Mouse (Mus musculus): Measurements from ENCODE around the gene Cd300a. TPM values are rescaled to one million over a fixed set of nuclear protein-coding genes. Genes with fewer than 3 reads are reported as not detected.
A peak's percentile ranks its signal among the peaks of the same experiment; 100 is the strongest.
"Not testable (repeated sequence)": the region's sequence is repeated elsewhere in the genome, so short reads cannot be mapped to it uniquely, and the experiment has no call there.

Gene Cd300a
- total RNA-seq, 1 experiment from 2014 or later, result 1.1 TPM

GRCm38 (mm10) chr11:114907567-114907966 lies 17.7 kb downstream of the Cd300a start:
- DNase-seq, result peak; percentile 60

DNA sequence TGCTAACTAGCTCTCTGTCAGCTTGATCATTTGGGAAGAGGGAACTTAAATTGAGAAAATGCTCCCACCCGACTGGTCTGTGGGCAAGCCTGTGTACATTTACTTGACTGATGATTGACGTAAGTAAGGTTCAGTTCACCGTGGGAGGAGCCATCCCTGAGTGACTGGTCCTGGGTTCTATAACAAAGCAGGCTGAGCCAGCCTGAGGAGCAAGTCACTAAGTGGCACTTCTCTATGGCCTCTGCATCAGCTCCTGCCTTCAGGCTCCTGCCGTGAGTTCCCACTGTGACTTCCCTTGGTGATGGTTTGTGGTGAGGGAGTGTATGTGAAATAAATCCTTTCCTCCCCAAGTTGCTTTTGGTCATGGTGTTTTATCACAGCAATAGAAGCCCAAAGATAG lies 18.2 kb downstream of the Cd300a start:
- DNase-seq, result no peak

- not testable (repeated sequence) for DNase-seq
These were observed 19.7 kb downstream of the Cd300a start for GRCm38 (mm10) chr11:114909538-114909937.

DNA sequence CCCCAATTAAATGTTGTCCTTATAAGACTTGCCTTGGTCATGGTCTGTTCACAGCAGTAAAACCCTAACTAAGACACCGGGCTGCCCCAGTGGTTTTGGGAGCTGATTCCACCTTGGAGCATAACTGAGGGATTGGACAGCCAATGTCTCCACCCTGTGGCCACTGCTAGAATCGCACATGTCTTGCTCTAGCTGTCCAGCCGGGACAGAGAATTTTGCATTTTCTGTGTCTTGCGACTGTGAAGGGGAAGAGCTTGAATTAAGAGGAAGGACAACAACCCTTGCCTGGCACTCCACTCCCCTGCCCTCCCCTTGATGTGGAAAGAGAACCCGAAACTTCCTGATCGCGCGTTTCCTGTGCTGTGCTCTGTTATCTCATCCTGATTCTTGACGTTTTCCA lies 23.0 kb downstream of the Cd300a start:
- DNase-seq, result peak; percentile 85

GRCm38 (mm10) chr11:114914978-114915377 lies 25.1 kb downstream of the Cd300a start:
- no peak for DNase-seq

DNA sequence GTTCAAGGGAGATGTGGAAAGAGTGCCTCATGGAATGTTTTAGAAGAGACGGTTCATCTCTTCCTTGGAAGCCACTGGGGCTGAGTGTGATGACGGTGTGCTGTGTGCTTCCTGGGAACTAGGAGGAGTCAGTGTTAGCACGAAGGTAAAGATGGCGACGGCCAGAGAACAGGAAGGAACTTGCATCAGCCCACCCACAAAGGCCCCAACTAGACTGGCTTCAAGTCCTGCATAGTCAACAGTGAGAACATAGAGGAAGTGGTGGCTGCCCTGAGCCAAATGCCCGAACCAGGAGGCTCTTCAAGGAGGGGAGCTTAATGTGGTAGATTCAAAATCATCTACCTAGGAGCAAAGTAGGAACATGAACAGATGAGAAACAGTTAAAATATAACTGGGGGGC lies 27.3 kb downstream of the Cd300a start:
- no peak for DNase-seq

DNA sequence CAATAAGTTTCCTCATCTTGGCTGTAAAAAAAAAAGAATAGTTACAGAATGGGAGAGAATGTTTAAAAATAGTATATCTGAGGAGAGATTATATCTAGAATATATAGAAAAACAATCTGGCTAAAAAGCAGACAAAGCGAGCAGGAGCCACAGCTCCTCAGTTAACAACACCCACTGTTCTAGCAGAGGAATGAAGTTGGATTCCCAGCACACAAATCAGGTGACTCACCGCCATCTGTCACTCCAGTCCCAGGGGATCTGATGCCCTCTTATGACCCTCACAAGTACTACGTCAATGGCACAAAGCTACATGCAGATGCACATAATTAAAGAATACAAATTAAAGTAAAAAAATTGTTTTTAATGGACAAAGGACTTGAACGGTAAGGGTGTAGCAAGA lies 32.6 kb downstream of the Cd300a start:
- no peak for DNase-seq

- DNase-seq, result peak; percentile 46
These were observed 34.1 kb downstream of the Cd300a start for GRCm38 (mm10) chr11:114923961-114924360.

DNA sequence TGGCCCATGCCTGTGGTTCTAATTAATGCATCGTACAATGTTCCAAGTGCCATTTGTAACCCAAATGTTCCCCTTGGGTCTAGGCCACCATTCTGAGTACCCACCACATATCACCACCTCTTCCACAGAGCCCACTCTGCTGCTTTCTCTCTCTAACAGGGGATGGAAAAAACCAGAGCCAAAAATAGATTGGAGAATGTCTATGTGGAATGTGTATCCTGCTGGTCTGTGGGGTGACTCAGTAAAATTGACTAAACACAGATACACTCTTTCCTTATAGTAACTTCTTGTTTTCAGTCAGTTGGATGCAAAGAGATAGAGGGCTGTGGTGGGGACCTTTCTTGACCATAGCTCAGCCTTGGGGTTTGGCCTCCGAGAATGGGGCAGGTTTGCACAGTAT lies 39.7 kb downstream of the Cd300a start:
- no peak for DNase-seq

DNA sequence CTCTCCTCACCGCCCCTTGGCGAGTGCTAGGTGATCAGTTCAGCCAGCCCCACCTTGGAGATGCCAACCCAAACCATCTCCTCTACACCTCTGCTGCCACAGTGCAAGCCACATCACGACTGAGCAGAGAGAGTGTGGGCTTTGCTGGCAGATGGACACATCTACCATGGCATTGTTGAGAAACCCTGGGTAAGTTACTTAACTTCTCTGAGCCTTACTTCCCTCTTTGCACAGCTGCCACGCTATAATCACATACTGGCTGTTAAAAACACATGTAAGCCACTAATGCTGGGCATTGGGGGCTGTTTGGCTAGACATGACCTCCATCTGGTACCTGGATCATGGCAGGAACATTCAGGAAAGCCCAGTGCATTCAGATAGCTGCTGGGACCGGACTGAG lies 41.2 kb downstream of the Cd300a start:
- DNase-seq, result no peak

- DNase-seq, result no peak
These were observed 43.8 kb downstream of the Cd300a start for GRCm38 (mm10) chr11:114933591-114933990.

- DNase-seq, result no peak
These were observed 44.3 kb downstream of the Cd300a start, which contains the start of gene Cd300lb for GRCm38 (mm10) chr11:114934144-114934543. TSS of gene Cd300lb (minus strand) at chr11:114934386.

Other genes with a start within 250 kb of the Cd300a start
- gene Rpl38, start 221.5 kb upstream of the Cd300a start, total RNA-seq (2021), result 1,048 and 1,188 TPM in 2 replicates
- 61.7 and 64.7 TPM in 2 replicates for gene Ttyh2, start 214.6 kb upstream of the Cd300a start, total RNA-seq (2021)
- 0.44 and 0.64 TPM in 2 replicates for gene Dnaic2, start 162.6 kb upstream of the Cd300a start, total RNA-seq (2021)
- gene Kif19a, start 124.7 kb upstream of the Cd300a start, total RNA-seq (2021), result 0.41 and 0.56 TPM in 2 replicates
- not detected in 2 replicates for gene Btbd17, start 94.1 kb upstream of the Cd300a start, total RNA-seq (2021)
- gene Gpr142, start 91.1 kb upstream of the Cd300a start, total RNA-seq (2021), result not detected in 2 replicates
- gene Gprc5c, start 38.9 kb upstream of the Cd300a start, total RNA-seq (2021), result 16.6 and 18.6 TPM in 2 replicates
- gene Cd300lb, start 44.3 kb downstream of the Cd300a start, total RNA-seq (2021), result 0.70 and 1.7 TPM in 2 replicates
- 0.83 TPM in 1 of 2 replicates, not detected in the other for gene Cd300c, start 79.1 kb downstream of the Cd300a start, total RNA-seq (2021)
- 0.34 and 0.78 TPM in 2 replicates for gene Cd300ld, start 99.9 kb downstream of the Cd300a start, total RNA-seq (2021)
- gene Cd300c2, start 111.8 kb downstream of the Cd300a start, total RNA-seq (2021), result 0.93 and 3.7 TPM in 2 replicates
- gene Cd300ld2, start 126.2 kb downstream of the Cd300a start, total RNA-seq (2021), result not detected in 2 replicates
- 0.79 TPM in 1 of 2 replicates, not detected in the other for gene Cd300ld4, start 137.0 kb downstream of the Cd300a start, total RNA-seq (2021)
- gene Cd300ld5, start 147.7 kb downstream of the Cd300a start, total RNA-seq (2021), result 4.0 and 5.3 TPM in 2 replicates
- gene Cd300ld3, start 158.4 kb downstream of the Cd300a start, total RNA-seq (2021), result 3.3 TPM in 1 of 2 replicates, not detected in the other
- gene Cd300e, start 172.1 kb downstream of the Cd300a start, total RNA-seq (2021), result 0.30 and 0.63 TPM in 2 replicates
- gene Rab37, start 201.4 kb downstream of the Cd300a start, total RNA-seq (2021), result 1.9 and 3.3 TPM in 2 replicates
- gene Cd300lf, start 244.0 kb downstream of the Cd300a start, total RNA-seq (2021), result 0.52 and 1.4 TPM in 2 replicates